Mouse (Mus musculus) myocyte (in vitro differentiated cells): ENCODE measurements at regions not wholly inside any gene's neighbourhood (a gene's known extent, or its start where the extent isn't known, plus 50 kb on each side); places are given as distances from the start of the nearest gene placed in this dataset.

Experiments
- H3K27me3 ChIP-seq: one replicate; pipeline ENCODE4 v1.6.1; 2011; ENCODE audit not compliant: control insufficient read depth, insufficient read depth, insufficient read length
- H3K36me3 ChIP-seq: one replicate; pipeline ENCODE4 v1.6.1; 2011; ENCODE audit not compliant: control insufficient read depth, insufficient read depth
- H3K4me2 ChIP-seq: one replicate; pipeline ENCODE4 v1.6.1; 2011; ENCODE audit warnings: low read depth, control low read depth
- H3K4me3 ChIP-seq: one replicate; pipeline ENCODE4 v1.5.1; 2011; ENCODE audit warnings: mild to moderate bottlenecking, control low read depth, moderate library complexity
- H3K79me2 ChIP-seq: one replicate; pipeline ENCODE4 v1.6.1; 2011; ENCODE audit not compliant: control insufficient read depth, insufficient read depth
- H3ac ChIP-seq: one replicate; pipeline ENCODE4 v1.6.1; 2011; ENCODE audit not compliant: control insufficient read depth, insufficient read length
- CEBPB ChIP-seq: IDR thresholded peaks from 2 replicates; pipeline ENCODE4 v1.6.1; 2011; ENCODE audit warnings: mild to moderate bottlenecking, moderate library complexity; ENCODE audit not compliant: poor library complexity, insufficient read depth, severe bottlenecking
- E2F4 ChIP-seq: IDR thresholded peaks from one replicate; pipeline ENCODE4 v1.6.1; 2011; ENCODE audit warnings: mild to moderate bottlenecking, control low read depth, moderate library complexity; ENCODE audit not compliant: insufficient read depth
- MAX ChIP-seq: IDR thresholded peaks from one replicate; pipeline ENCODE4 v1.6.1; 2011; ENCODE audit warnings: low read depth, mild to moderate bottlenecking, control low read depth
- MYOD1 ChIP-seq, 3 experiments: IDR thresholded peaks; one replicate each; pipeline ENCODE4 v1.6.1; 2011; ENCODE audit warnings: control low read depth in 2 of 3, low read depth in 2 of 3, mild to moderate bottlenecking in 2 of 3, moderate library complexity in 1 of 3; ENCODE audit not compliant: insufficient read length in 2 of 3, control insufficient read depth in 1 of 3
- MYOG ChIP-seq, 3 experiments: IDR thresholded peaks; one replicate each; pipeline ENCODE4 v1.6.1; 2011; ENCODE audit warnings: control low read depth in 2 of 3, low read depth in 2 of 3, mild to moderate bottlenecking in 2 of 3; ENCODE audit not compliant: insufficient read length in 2 of 3, control insufficient read depth in 1 of 3, insufficient read depth in 1 of 3
- POLR2A ChIP-seq: IDR thresholded peaks from one replicate; pipeline ENCODE4 v1.6.1; 2011; ENCODE audit warnings: low read depth, mild to moderate bottlenecking, control low read depth, moderate library complexity; ENCODE audit not compliant: insufficient read length
- POLR2AphosphoS2 ChIP-seq: IDR thresholded peaks from one replicate; pipeline ENCODE4 v1.6.1; 2011; ENCODE audit warnings: low read depth, control low read depth; ENCODE audit not compliant: insufficient read length
- REST ChIP-seq: IDR thresholded peaks from one replicate; pipeline ENCODE4 v1.6.1; 2011; ENCODE audit warnings: mild to moderate bottlenecking, control low read depth, moderate library complexity; ENCODE audit not compliant: insufficient read depth, insufficient read length
- SRF ChIP-seq: IDR thresholded peaks from one replicate; pipeline ENCODE4 v1.6.1; 2011; ENCODE audit warnings: low read depth; ENCODE audit not compliant: control insufficient read depth, insufficient read length
- TCF12 ChIP-seq: IDR thresholded peaks from one replicate; pipeline ENCODE4 v1.6.1; 2011; ENCODE audit warnings: mild to moderate bottlenecking, control low read depth; ENCODE audit not compliant: poor library complexity, insufficient read depth, severe bottlenecking
- TCF3 ChIP-seq: IDR thresholded peaks from one replicate; pipeline ENCODE4 v1.6.1; 2011; ENCODE audit warnings: low read depth, control low read depth; ENCODE audit not compliant: insufficient read length
- USF1 ChIP-seq: IDR thresholded peaks from one replicate; pipeline ENCODE4 v1.6.1; 2011; ENCODE audit warnings: low read depth, mild to moderate bottlenecking, control low read depth, moderate library complexity

DNA sequence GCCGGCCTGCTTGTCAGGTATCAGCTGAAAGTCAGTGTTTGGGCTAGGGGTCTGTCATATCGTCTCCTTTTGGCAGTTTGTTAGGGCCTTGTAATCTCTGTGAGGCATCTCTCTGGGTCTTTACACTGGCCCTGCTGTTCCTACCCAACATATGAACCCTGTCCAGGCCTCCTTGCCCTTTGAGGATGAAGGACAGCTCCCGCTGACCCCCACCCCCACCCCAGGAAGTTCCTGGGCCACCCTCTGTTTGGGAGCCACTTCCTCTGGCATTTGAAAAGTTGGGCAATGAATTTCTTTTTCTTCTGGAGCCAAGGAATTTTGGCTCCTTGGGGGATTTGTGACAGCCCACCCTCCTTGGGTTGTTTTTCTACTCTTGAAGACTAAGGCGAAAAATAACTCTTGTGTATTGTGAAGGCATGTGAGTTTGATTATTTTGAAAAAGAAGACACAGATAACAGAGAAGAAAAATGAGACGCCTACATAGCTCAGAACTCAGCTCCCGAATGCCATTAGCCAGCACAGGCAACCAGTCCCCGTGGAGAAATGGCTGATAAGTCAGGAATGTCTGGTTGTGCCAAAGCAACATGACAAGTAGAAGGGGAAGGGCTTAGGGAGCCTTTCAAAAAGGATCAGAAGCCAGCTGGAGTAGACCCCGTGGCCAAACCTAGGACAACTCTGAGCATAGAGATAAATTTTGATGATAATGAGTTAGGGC lies 249.5 kb downstream of the Gm49356 start:
- Histone ChIP-seq H3K4me3 (no peak overlapping the region), H3K4me2 (no peak overlapping the region), H3K79me2 (no peaks in the 10 kb centered on the region), H3ac (no peak overlapping the region), H3K27me3 (no peaks in the 10 kb centered on the region), H3K36me3 (no peaks in the 10 kb centered on the region)
- TF ChIP-seq CEBPB (no peak), REST (no peak), USF1 (no peak), MYOD1 (IDR thresholded peaks at IDR 0.05; ENCODE audit: control insufficient read depth in 1 of 3, insufficient read length in 2 of 3, low read depth in 2 of 3) (no peak), E2F4 (no peak), TCF3 (no peak), POLR2AphosphoS2 (no peak), MAX (no peak), TCF12 (no peak), POLR2A (no peak), SRF (no peak), MYOG (IDR thresholded peaks at IDR 0.05; ENCODE audit: control insufficient read depth in 1 of 3, insufficient read depth in 1 of 3, insufficient read length in 2 of 3, low read depth in 2 of 3) (no peak)

DNA sequence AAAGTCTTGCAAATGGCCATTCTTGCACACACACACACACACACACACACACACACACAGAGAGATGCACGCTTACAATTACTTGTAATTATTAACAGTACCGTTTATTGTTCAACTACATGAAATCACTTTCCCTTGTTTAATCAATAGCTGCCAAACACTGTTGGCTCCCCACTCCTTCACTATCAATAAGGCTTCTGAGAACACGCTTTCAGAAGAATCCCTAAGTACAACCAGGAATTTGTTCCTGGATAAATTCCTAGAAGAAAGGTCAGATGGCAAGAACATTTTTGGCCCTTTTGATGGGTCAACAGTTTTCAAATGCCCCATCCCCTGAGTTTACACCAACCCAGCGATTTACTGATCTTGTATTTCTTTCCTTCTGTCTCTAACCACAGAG lies 252.5 kb downstream of the Gm49356 start:
- no peak overlapping the region for H3K4me3 ChIP-seq
- H3K79me2 ChIP-seq: no peaks in the 10 kb centered on the region
- no peaks in the 10 kb centered on the region for H3K36me3 ChIP-seq
- H3K4me2 ChIP-seq: no peak overlapping the region
- TF ChIP-seq USF1 (no peak), TCF12 (no peak), MYOD1 (IDR thresholded peaks at IDR 0.05; ENCODE audit: control insufficient read depth in 1 of 3, insufficient read length in 2 of 3, low read depth in 2 of 3) (no peak), MAX (no peak), E2F4 (no peak), MYOG (IDR thresholded peaks at IDR 0.05; ENCODE audit: control insufficient read depth in 1 of 3, insufficient read depth in 1 of 3, insufficient read length in 2 of 3, low read depth in 2 of 3) (no peak), POLR2A (no peak), POLR2AphosphoS2 (no peak), TCF3 (no peak), CEBPB (no peak)
- H3ac ChIP-seq: no peak overlapping the region
- no peaks in the 10 kb centered on the region for H3K27me3 ChIP-seq

DNA sequence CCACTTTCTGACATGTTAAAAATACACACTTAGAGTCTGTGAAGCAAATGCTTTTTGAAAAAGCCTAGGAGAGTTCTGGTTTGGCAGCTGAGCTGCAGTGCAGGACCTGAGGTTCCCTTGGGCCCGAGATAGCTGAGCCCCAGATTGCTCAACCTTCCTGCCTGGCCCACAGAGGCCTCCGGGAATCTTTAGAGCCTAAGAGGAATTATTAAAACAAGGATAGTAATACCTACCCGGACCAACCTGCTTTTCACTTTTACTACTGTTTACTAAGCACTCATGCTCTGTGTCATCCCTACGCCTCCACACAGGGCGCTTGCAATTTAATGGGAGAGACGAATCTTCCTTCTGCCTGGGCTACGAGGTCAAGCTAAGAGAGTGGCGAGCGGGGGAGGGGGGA lies 253.4 kb downstream of the Gm49356 start:
- Histone ChIP-seq H3K27me3 (no peaks in the 10 kb centered on the region), H3ac (no peak overlapping the region), H3K79me2 (no peaks in the 10 kb centered on the region), H3K36me3 (no peaks in the 10 kb centered on the region), H3K4me3 (no peak overlapping the region), H3K4me2 (no peak overlapping the region)
- TF ChIP-seq MYOG (IDR thresholded peaks at IDR 0.05; ENCODE audit: control insufficient read depth in 1 of 3, insufficient read depth in 1 of 3, insufficient read length in 2 of 3, low read depth in 2 of 3) (no peak), CEBPB (peak; percentile 70; the same call in 1 of the 2 replicates), REST (no peak), SRF (no peak)

DNA sequence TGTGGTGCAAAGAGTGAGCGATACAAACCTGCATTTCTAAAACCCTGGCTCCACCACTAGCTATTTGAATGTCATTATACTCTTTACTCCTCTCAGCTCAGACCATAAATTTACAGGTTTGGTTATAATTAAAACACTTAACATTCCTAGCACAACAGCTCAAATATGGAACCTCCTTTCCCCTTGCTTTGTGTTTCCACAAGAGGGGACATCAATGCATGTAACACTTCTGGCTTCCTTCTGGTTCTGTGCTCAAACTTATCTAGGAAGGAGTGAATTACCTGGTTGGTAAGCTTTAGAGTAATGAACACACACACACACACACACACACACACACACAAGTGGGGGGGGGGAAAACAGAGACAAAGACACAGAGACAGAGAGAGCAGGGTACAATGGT lies 254.8 kb downstream of the Gm49356 start:
- H3K79me2 ChIP-seq: no peaks in the 10 kb centered on the region
- no peak overlapping the region for H3ac ChIP-seq
- no peak for TF ChIP-seq POLR2AphosphoS2
- H3K4me2 ChIP-seq: no peak overlapping the region
- no peaks in the 10 kb centered on the region for H3K36me3 ChIP-seq
- no peaks in the 10 kb centered on the region for H3K27me3 ChIP-seq
- H3K4me3 ChIP-seq: no peak overlapping the region

DNA sequence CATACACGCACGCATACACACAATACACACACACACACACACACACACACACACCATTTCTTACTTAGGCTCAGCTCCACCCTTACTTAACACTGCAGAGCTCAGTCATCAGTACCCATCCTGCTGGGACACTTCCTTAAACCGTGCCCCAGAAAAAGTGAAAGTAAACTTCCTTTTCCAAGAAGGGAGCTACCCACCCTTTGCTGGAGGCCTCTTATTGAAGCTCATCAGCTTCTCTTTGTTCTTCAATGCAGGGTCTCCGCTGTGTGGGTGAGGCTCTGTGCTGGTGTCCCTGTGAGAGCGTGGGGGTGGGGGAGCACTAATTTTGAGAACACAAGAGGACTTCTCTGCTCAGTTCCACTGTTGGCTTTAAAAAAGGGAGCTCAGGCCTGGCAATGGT lies 256.6 kb downstream of the Gm49356 start:
- Histone ChIP-seq H3K27me3 (no peaks in the 10 kb centered on the region), H3K4me2 (peak overlapping the region; percentile 36), H3ac (no peak overlapping the region), H3K36me3 (no peaks in the 10 kb centered on the region), H3K4me3 (no peak overlapping the region), H3K79me2 (no peaks in the 10 kb centered on the region)
- TF ChIP-seq MYOG (IDR thresholded peaks at IDR 0.05; ENCODE audit: control insufficient read depth in 1 of 3, insufficient read depth in 1 of 3, insufficient read length in 2 of 3, low read depth in 2 of 3) (no peak), MAX (no peak), CEBPB (no peak), TCF3 (no peak), MYOD1 (IDR thresholded peaks at IDR 0.05; ENCODE audit: control insufficient read depth in 1 of 3, insufficient read length in 2 of 3, low read depth in 2 of 3) (no peak), SRF (no peak)
